Mouse (Mus musculus) stomach, embryonic 15.5 days (tissue): ENCODE results near the gene Kcnj14. TPM values are rescaled to one million over a fixed set of nuclear protein-coding genes. Genes with fewer than 3 reads are reported as not detected.

Experiments used
- ATAC-seq: fragments of 200-750 bp; cut with Nextera tagmentation; 2 replicates; pipeline ENCODE4 v1.8.0; 2017; ENCODE audit warnings: low read depth, moderate number of reproducible peaks, moderate TSS enrichment; ENCODE audit not compliant: insufficient read depth, low FRiP score
- H3K27ac ChIP-seq: fragments of 300-500 bp; sonication (generic); 2 replicates; pipeline ENCODE4 v1.5.1; 2015; ENCODE audit warnings: mild to moderate bottlenecking, inconsistent platforms
- H3K27me3 ChIP-seq: fragments of 300-500 bp; sonication (generic); replicated peaks from 2 replicates; pipeline ENCODE4 v1.6.1; 2015; ENCODE audit warnings: inconsistent platforms
- H3K36me3 ChIP-seq: fragments of 300-500 bp; sonication (generic); 2 replicates; pipeline ENCODE4 v1.6.1; 2015; ENCODE audit warnings: inconsistent platforms
- H3K4me1 ChIP-seq: fragments of 300-500 bp; sonication (generic); 2 replicates; pipeline ENCODE4 v1.6.1; 2015; ENCODE audit warnings: inconsistent platforms
- H3K4me2 ChIP-seq: fragments of 300-500 bp; sonication (generic); 2 replicates; pipeline ENCODE4 v1.6.1; 2015; ENCODE audit warnings: mild to moderate bottlenecking, inconsistent platforms
- H3K4me3 ChIP-seq: fragments of 300-500 bp; sonication (generic); replicated peaks from 2 replicates; pipeline ENCODE4 v1.5.1; 2015; ENCODE audit warnings: inconsistent platforms
- H3K9ac ChIP-seq: fragments of 300-500 bp; sonication (generic); 2 replicates; pipeline ENCODE4 v1.6.1; 2015; ENCODE audit warnings: inconsistent platforms
- H3K9me3 ChIP-seq: fragments of 300-500 bp; sonication (generic); 2 replicates; pipeline ENCODE4 v1.6.1; 2016; ENCODE audit warnings: inconsistent platforms
- WGBS: fragments of 180-500 bp; shearing (Covaris S2); methylation state at CpG from one replicate; pipeline ENCODE4 v1.1.7; 2015; 5-methylcytosine and 5-hydroxymethylcytosine counted together
- polyA plus RNA-seq: library from polyadenylated mRNA; unstranded; fragments of >200 nt; fragmentation: Nextera tagmentation; extraction: Ambion mirVana; gene quantifications from 2 replicates; pipeline ENCODE4 v1.2.1, GENCODE M21; 2015

Gene Kcnj14
- polyA plus RNA-seq, 1 experiment from 2014 or later = 1.0 TPM

GRCm38 (mm10) chr7:45830427-45831127 lies 6.0 kb upstream of the Kcnj14 start, which contains the start of gene Grwd1:
Grwd1 (minus strand) TSS chr7:45830944.
- Histone ChIP-seq H3K36me3 (peaks cover 20% of the 10 kb centered on the region; the same call in 1 of the 2 replicates), H3K27me3 (peaks cover 44% of the 10 kb centered on the region), H3K4me3 (peak within 1 kb of the TSS; percentile 79), H3K4me2 (peak within 1 kb of the TSS; percentile 74), H3K4me1 (peaks cover 23% of the 10 kb centered on the region; the same call in 1 of the 2 replicates), H3K9ac (peak within 1 kb of the TSS; percentile 59), H3K27ac (no peak within 1 kb of the TSS), H3K9me3 (no peaks in the 10 kb centered on the region)
- peak; percentile 83 for ATAC-seq
- WGBS = under 1% methylated on average over 34 of the region's 35 CpGs

GRCm38 (mm10) chr7:45826631-45827030 lies 2.0 kb upstream of the Kcnj14 start:
- Histone ChIP-seq H3K27me3 (peaks cover 5% of the 10 kb centered on the region; the same call in 1 of the 2 replicates), H3K27ac (no peak overlapping the region), H3K4me2 (no peak overlapping the region), H3K9ac (no peak overlapping the region), H3K36me3 (peaks cover 27% of the 10 kb centered on the region), H3K4me1 (0 out of 2 replicates have a peak, but pooled peaks cover 8% of the 10 kb centered on the region), H3K9me3 (no peaks in the 10 kb centered on the region), H3K4me3 (no peak overlapping the region)
- 86% methylated on average over 7 of the region's 7 CpGs for WGBS
- no peak for ATAC-seq

- Histone ChIP-seq H3K27ac (no peak overlapping the region), H3K9me3 (no peaks in the 10 kb centered on the region), H3K4me1 (0 out of 2 replicates have a peak, but pooled peaks cover 2% of the 10 kb centered on the region), H3K36me3 (peaks cover 11% of the 10 kb centered on the region), H3K27me3 (no peaks in the 10 kb centered on the region), H3K4me3 (no peak overlapping the region), H3K9ac (no peak overlapping the region), H3K4me2 (no peak overlapping the region)
- no peak for ATAC-seq
These were observed 3.7 kb downstream of the Kcnj14 start for GRCm38 (mm10) chr7:45820913-45821312.

- H3K4me3 ChIP-seq = peak overlapping the region; percentile 14
- no peak overlapping the region for H3K27ac ChIP-seq
- H3K4me2 ChIP-seq = peak overlapping the region; percentile 43
- peaks cover under 1% of the 10 kb centered on the region; the same call in 1 of the 2 replicates for H3K36me3 ChIP-seq
- 16% methylated on average over 25 of the region's 25 CpGs for WGBS
- no peak for ATAC-seq
- no peak overlapping the region for H3K9ac ChIP-seq
- no peaks in the 10 kb centered on the region for H3K9me3 ChIP-seq
- no peaks in the 10 kb centered on the region for H3K27me3 ChIP-seq
- H3K4me1 ChIP-seq = peaks cover 11% of the 10 kb centered on the region
These were observed 4.7 kb downstream of the Kcnj14 start for GRCm38 (mm10) chr7:45819843-45820242.

- Histone ChIP-seq H3K27ac (no peak overlapping the region), H3K4me3 (no peak overlapping the region), H3K4me2 (no peak overlapping the region), H3K36me3 (peaks cover 19% of the 10 kb centered on the region), H3K9me3 (no peaks in the 10 kb centered on the region), H3K27me3 (no peaks in the 10 kb centered on the region), H3K9ac (no peak overlapping the region), H3K4me1 (peaks cover 21% of the 10 kb centered on the region)
- no peak for ATAC-seq
- WGBS = 60% methylated on average over 2 of the region's 2 CpGs
These were observed 8.6 kb downstream of the Kcnj14 start for GRCm38 (mm10) chr7:45815984-45816351.

- Histone ChIP-seq H3K4me3 (peak overlapping the region; percentile 34; the same call in 1 of the 2 replicates), H3K27ac (no peak overlapping the region), H3K4me1 (peaks cover 21% of the 10 kb centered on the region), H3K27me3 (no peaks in the 10 kb centered on the region), H3K36me3 (peaks cover 24% of the 10 kb centered on the region), H3K4me2 (peak overlapping the region; percentile 55; the same call in 1 of the 2 replicates), H3K9ac (no peak overlapping the region), H3K9me3 (no peaks in the 10 kb centered on the region)
- 62% methylated on average over 10 of the region's 10 CpGs for WGBS
- ATAC-seq = no peak
These were observed 9.1 kb downstream of the Kcnj14 start for GRCm38 (mm10) chr7:45815323-45815983.

- no peaks in the 10 kb centered on the region for H3K27me3 ChIP-seq
- no peak overlapping the region for H3K9ac ChIP-seq
- peaks cover 31% of the 10 kb centered on the region for H3K36me3 ChIP-seq
- H3K27ac ChIP-seq = no peak overlapping the region
- peak overlapping the region; percentile 55 for H3K4me2 ChIP-seq
- H3K4me1 ChIP-seq = peaks cover 20% of the 10 kb centered on the region
- no peaks in the 10 kb centered on the region for H3K9me3 ChIP-seq
- H3K4me3 ChIP-seq = peak overlapping the region; percentile 34
- 2% methylated on average over 5 of the region's 5 CpGs for whole genome bisulfite sequencing
- no peak for ATAC-seq
These were observed 9.7 kb downstream of the Kcnj14 start for GRCm38 (mm10) chr7:45814841-45815240.

GRCm38 (mm10) chr7:45813787-45814779 lies 10.5 kb downstream of the Kcnj14 start, which contains the start of gene Cyth2:
Cyth2 (minus strand) TSS chr7:45814581.
- peak; percentile 99 for ATAC-seq
- Histone ChIP-seq H3K4me3 (peak within 1 kb of the TSS; percentile 98), H3K9me3 (no peaks in the 10 kb centered on the region), H3K27me3 (no peaks in the 10 kb centered on the region), H3K9ac (peak within 1 kb of the TSS; percentile 100), H3K4me1 (peaks cover 19% of the 10 kb centered on the region), H3K27ac (peak within 1 kb of the TSS; percentile 100), H3K4me2 (peak within 1 kb of the TSS; percentile 79), H3K36me3 (peaks cover 38% of the 10 kb centered on the region)
- under 1% methylated on average over 65 of the region's 92 CpGs for WGBS

- Histone ChIP-seq H3K9me3 (no peaks in the 10 kb centered on the region), H3K27me3 (no peaks in the 10 kb centered on the region), H3K9ac (peak overlapping the region; percentile 100), H3K4me3 (peak overlapping the region; percentile 98), H3K4me2 (peak overlapping the region; percentile 79), H3K36me3 (peaks cover 49% of the 10 kb centered on the region), H3K4me1 (peaks cover 19% of the 10 kb centered on the region), H3K27ac (peak overlapping the region; percentile 100; the same call in 1 of the 2 replicates)
- ATAC-seq = no peak
- WGBS = 80% methylated on average over 8 of the region's 8 CpGs
These were observed 11.7 kb downstream of the Kcnj14 start for GRCm38 (mm10) chr7:45812921-45813320.

- H3K27me3 ChIP-seq = no peaks in the 10 kb centered on the region
- no peak overlapping the region for H3K27ac ChIP-seq
- peaks cover 8% of the 10 kb centered on the region for H3K4me1 ChIP-seq
- H3K9ac ChIP-seq = no peak overlapping the region
- ATAC-seq = no peak
- peaks cover 58% of the 10 kb centered on the region for H3K36me3 ChIP-seq
- no peak overlapping the region for H3K4me2 ChIP-seq
- no peak overlapping the region for H3K4me3 ChIP-seq
- H3K9me3 ChIP-seq = no peaks in the 10 kb centered on the region
- 84% methylated on average over 14 of the region's 14 CpGs for WGBS
These were observed 15.1 kb downstream of the Kcnj14 start for GRCm38 (mm10) chr7:45809276-45810075.

GRCm38 (mm10) chr7:45808471-45808870 lies 16.1 kb downstream of the Kcnj14 start:
- H3K4me2 ChIP-seq = no peak overlapping the region
- ATAC-seq = no peak
- no peak overlapping the region for H3K9ac ChIP-seq
- H3K9me3 ChIP-seq = no peaks in the 10 kb centered on the region
- H3K4me1 ChIP-seq = peaks cover 8% of the 10 kb centered on the region
- 42% methylated on average over 11 of the region's 11 CpGs for WGBS
- no peaks in the 10 kb centered on the region for H3K27me3 ChIP-seq
- no peak overlapping the region for H3K4me3 ChIP-seq
- peaks cover 58% of the 10 kb centered on the region for H3K36me3 ChIP-seq
- H3K27ac ChIP-seq = no peak overlapping the region
